Mouse (Mus musculus) neural tube, embryonic 14.5 days (tissue): ENCODE measurements around the gene Erg. TPM values are rescaled to one million over a fixed set of nuclear protein-coding genes. Genes with fewer than 3 reads are reported as not detected.

Experiments used
- ATAC-seq: fragments of 200-750 bp; cut with Nextera tagmentation; 2 replicates; pipeline ENCODE4 v1.8.0; 2017; ENCODE audit warnings: low read depth, mild to moderate bottlenecking, moderate TSS enrichment, moderate library complexity
- H3K27ac ChIP-seq: fragments of 300-500 bp; sonication (generic); 2 replicates; pipeline ENCODE4 v1.5.1; 2014; ENCODE audit warnings: low read depth, mild to moderate bottlenecking, control low read depth, low read length, moderate library complexity, mixed read lengths
- H3K27me3 ChIP-seq: fragments of 300-500 bp; sonication (generic); 2 replicates; pipeline ENCODE4 v1.6.1; 2014; ENCODE audit warnings: low read length; ENCODE audit not compliant: control insufficient read depth, insufficient read depth
- H3K36me3 ChIP-seq: fragments of 300-500 bp; sonication (generic); 2 replicates; pipeline ENCODE4 v1.6.1; 2014; ENCODE audit warnings: low read length, mixed read lengths; ENCODE audit not compliant: control insufficient read depth, insufficient read depth
- H3K4me1 ChIP-seq: fragments of 300-500 bp; sonication (generic); 2 replicates; pipeline ENCODE4 v1.6.1; 2014; ENCODE audit warnings: low read length; ENCODE audit not compliant: control insufficient read depth, insufficient read depth
- H3K4me2 ChIP-seq: fragments of 300-500 bp; sonication (generic); 2 replicates; pipeline ENCODE4 v1.6.1; 2014; ENCODE audit warnings: mild to moderate bottlenecking, low read depth, low read length, control low read depth
- H3K4me3 ChIP-seq: fragments of 300-500 bp; sonication (generic); 2 replicates; pipeline ENCODE4 v1.5.1; 2014; ENCODE audit warnings: low read depth, low read length, control low read depth, mixed read lengths
- H3K9ac ChIP-seq: fragments of 300-500 bp; sonication (generic); replicated peaks from 2 replicates; pipeline ENCODE4 v1.6.1; 2014; ENCODE audit warnings: low read depth, mild to moderate bottlenecking, control low read depth, low read length, mixed read lengths
- H3K9me3 ChIP-seq: fragments of 300-500 bp; sonication (generic); 2 replicates; pipeline ENCODE4 v1.6.1; 2016; ENCODE audit warnings: low read length; ENCODE audit not compliant: control insufficient read depth
- WGBS: fragments of 180-500 bp; shearing (Covaris S2); extraction: QIAGEN DNeasy Blood & Tissue Kit; methylation state at CpG from one replicate; pipeline ENCODE4 v1.1.7; 2014; 5-methylcytosine and 5-hydroxymethylcytosine counted together
- polyA plus RNA-seq: library from polyadenylated mRNA; unstranded; fragments of >200 nt; fragmentation: Nextera tagmentation; extraction: Ambion mirVana; gene quantifications from 2 replicates; pipeline ENCODE4 v1.2.1, GENCODE M21; 2014

The Erg gene
- polyA plus RNA-seq, 1 experiment from 2014 or later, result 0.95 TPM

GRCm38 (mm10) chr16:95353838-95354237 is 232.6 kb downstream of the Erg start:
- Histone ChIP-seq H3K36me3 (no peaks in the 10 kb centered on the region), H3K4me1 (no peaks in the 10 kb centered on the region), H3K27me3 (no peaks in the 10 kb centered on the region), H3K4me3 (no peak overlapping the region), H3K9me3 (no peaks in the 10 kb centered on the region), H3K27ac (no peak overlapping the region), H3K4me2 (no peak overlapping the region), H3K9ac (no peak overlapping the region)
- no peak for ATAC-seq
- 82% methylated on average over 8 of the region's 8 CpGs for WGBS

- H3K4me1 ChIP-seq, result no peaks in the 10 kb centered on the region
- no peaks in the 10 kb centered on the region for H3K9me3 ChIP-seq
- no peak overlapping the region for H3K4me2 ChIP-seq
- 82% methylated on average over 8 of the region's 8 CpGs for WGBS
- H3K9ac ChIP-seq, result no peak overlapping the region
- no peaks in the 10 kb centered on the region for H3K36me3 ChIP-seq
- no peaks in the 10 kb centered on the region for H3K27me3 ChIP-seq
- no peak overlapping the region for H3K27ac ChIP-seq
- no peak for ATAC-seq
- no peak overlapping the region for H3K4me3 ChIP-seq
Observed at GRCm38 (mm10) chr16:95352266-95352665, 234.1 kb downstream of the Erg start.

GRCm38 (mm10) chr16:95350499-95350898 is 235.9 kb downstream of the Erg start:
- Histone ChIP-seq H3K4me2 (no peak overlapping the region), H3K27me3 (no peaks in the 10 kb centered on the region), H3K4me3 (no peak overlapping the region), H3K9me3 (no peaks in the 10 kb centered on the region), H3K27ac (no peak overlapping the region), H3K4me1 (0 out of 2 replicates have a peak, but pooled peaks cover 3% of the 10 kb centered on the region), H3K36me3 (no peaks in the 10 kb centered on the region), H3K9ac (no peak overlapping the region)
- peak; percentile 51; the same call in 1 of the 2 replicates for ATAC-seq
- 34% methylated on average over 3 of the region's 3 CpGs for WGBS

DNA sequence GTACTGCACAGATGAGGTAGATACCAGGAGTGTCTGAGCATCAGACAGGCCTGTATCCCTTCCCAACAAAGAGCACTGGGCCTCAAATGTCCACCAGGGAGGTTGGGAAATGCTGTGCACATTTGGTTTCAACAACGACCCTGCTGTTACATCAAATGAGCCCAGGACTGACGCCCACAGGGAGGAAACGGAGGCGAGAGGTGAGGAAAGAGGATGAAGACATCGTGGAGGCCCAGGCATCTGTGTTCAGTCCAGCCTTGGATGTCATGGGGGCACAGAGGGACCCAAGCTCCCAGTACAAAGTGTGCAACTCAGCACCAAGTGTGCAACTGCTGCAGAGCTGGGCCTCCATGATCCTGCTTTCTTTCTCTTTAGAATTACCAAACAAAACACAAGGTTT is 236.6 kb downstream of the Erg start:
- Histone ChIP-seq H3K36me3 (no peaks in the 10 kb centered on the region), H3K9ac (no peak overlapping the region), H3K9me3 (no peaks in the 10 kb centered on the region), H3K27ac (no peak overlapping the region), H3K4me3 (no peak overlapping the region), H3K4me1 (0 out of 2 replicates have a peak, but pooled peaks cover 3% of the 10 kb centered on the region), H3K4me2 (no peak overlapping the region), H3K27me3 (no peaks in the 10 kb centered on the region)
- WGBS, result 77% methylated on average over 5 of the region's 5 CpGs
- ATAC-seq, result no peak

DNA sequence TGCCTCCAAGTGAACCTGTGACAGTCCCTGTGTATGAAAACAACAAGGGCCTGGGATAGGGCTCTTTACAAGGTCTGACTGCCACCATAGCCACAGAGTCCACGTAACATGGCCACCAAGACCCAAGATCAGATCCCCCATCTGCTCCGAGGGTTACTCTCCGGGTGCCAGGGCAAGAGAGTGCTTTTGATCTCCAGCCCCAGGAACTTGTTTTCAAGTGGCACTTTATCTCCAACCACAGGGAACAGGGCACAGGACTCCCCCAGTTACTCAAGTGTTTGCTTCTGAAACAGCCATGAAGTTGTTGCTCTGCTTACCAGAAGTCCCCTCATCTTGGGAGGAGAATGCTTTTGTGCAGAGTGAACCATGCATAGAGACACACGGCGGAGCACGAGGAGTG is 237.0 kb downstream of the Erg start:
- Histone ChIP-seq H3K9me3 (no peaks in the 10 kb centered on the region), H3K4me3 (no peak overlapping the region), H3K27me3 (no peaks in the 10 kb centered on the region), H3K36me3 (no peaks in the 10 kb centered on the region), H3K4me2 (no peak overlapping the region), H3K4me1 (0 out of 2 replicates have a peak, but pooled peaks cover 3% of the 10 kb centered on the region), H3K9ac (no peak overlapping the region), H3K27ac (no peak overlapping the region)
- 97% methylated on average over 6 of the region's 6 CpGs for WGBS
- ATAC-seq, result no peak

- no peak overlapping the region for H3K27ac ChIP-seq
- ATAC-seq, result no peak
- H3K4me2 ChIP-seq, result no peak overlapping the region
- H3K4me3 ChIP-seq, result no peak overlapping the region
- H3K9ac ChIP-seq, result no peak overlapping the region
- 89% methylated on average over 9 of the region's 9 CpGs for WGBS
- 0 out of 2 replicates have a peak, but pooled peaks cover 3% of the 10 kb centered on the region for H3K4me1 ChIP-seq
- H3K9me3 ChIP-seq, result no peaks in the 10 kb centered on the region
- H3K27me3 ChIP-seq, result no peaks in the 10 kb centered on the region
- H3K36me3 ChIP-seq, result no peaks in the 10 kb centered on the region
Observed at GRCm38 (mm10) chr16:95348555-95348954, 237.8 kb downstream of the Erg start.

DNA sequence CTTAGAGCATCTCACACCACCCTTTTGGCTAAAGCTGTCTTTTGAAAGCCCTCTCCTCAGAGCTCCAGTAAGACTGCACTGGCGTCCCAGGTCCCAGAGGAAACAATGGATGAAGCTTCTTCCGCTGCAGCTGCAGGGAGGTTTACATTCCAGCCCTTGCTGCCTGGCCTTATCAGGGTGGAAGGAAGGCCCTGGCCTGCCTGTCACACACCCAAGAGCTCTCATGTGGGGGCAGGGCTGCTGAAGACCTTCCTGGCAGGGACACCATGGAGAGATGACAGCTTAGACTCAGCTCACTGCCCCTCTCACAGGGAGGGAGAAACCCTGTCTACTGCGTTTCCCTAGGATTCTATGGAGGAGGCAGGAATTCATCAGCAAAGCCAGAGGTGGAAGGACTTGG is 239.2 kb downstream of the Erg start:
- Histone ChIP-seq H3K27me3 (no peaks in the 10 kb centered on the region), H3K27ac (no peak overlapping the region)

GRCm38 (mm10) chr16:95345882-95346281 is 240.5 kb downstream of the Erg start:
- H3K27ac ChIP-seq, result no peak overlapping the region
- no peak overlapping the region for H3K9ac ChIP-seq
- H3K4me3 ChIP-seq, result no peak overlapping the region
- 8% methylated on average over 7 of the region's 7 CpGs for WGBS
- 0 out of 2 replicates have a peak, but pooled peaks cover 3% of the 10 kb centered on the region for H3K4me1 ChIP-seq
- H3K9me3 ChIP-seq, result no peaks in the 10 kb centered on the region
- 0 out of 2 replicates have a peak, but pooled peaks have one; percentile 19 for ATAC-seq
- no peaks in the 10 kb centered on the region for H3K36me3 ChIP-seq
- H3K27me3 ChIP-seq, result no peaks in the 10 kb centered on the region
- no peak overlapping the region for H3K4me2 ChIP-seq

More for the DNA sequence above, 239.2 kb downstream of the Erg start:
- WGBS, result 30% methylated on average over 3 of the region's 3 CpGs
- Histone ChIP-seq H3K4me2 (no peak overlapping the region), H3K4me1 (0 out of 2 replicates have a peak, but pooled peaks cover 3% of the 10 kb centered on the region), H3K4me3 (no peak overlapping the region), H3K36me3 (no peaks in the 10 kb centered on the region), H3K9me3 (no peaks in the 10 kb centered on the region), H3K9ac (no peak overlapping the region)
- no peak for ATAC-seq

DNA sequence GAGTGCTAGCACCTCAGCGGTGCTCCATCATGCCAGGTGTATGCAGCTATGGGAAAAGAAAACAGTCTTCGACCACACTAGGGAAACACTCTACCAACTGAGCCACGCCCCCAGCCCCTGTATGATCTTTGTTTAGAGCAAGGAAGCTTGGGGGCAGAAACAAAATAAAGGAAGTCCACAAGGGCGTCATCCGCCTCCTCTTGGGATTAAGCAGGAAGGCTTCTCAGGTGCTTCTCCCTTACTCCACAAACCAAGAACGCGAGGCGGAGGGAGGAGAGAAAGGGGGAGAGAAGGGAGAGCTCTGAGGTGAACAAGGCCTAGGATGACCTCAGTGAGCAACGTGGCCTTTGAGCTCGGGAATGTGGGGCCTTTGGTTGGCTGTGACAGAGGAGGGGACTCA is 241.4 kb downstream of the Erg start:
- WGBS, result 74% methylated on average over 10 of the region's 10 CpGs
- Histone ChIP-seq H3K36me3 (no peaks in the 10 kb centered on the region), H3K4me3 (no peak overlapping the region), H3K4me2 (no peak overlapping the region), H3K9me3 (no peaks in the 10 kb centered on the region), H3K4me1 (0 out of 2 replicates have a peak, but pooled peaks cover 3% of the 10 kb centered on the region), H3K9ac (no peak overlapping the region), H3K27ac (no peak overlapping the region), H3K27me3 (no peaks in the 10 kb centered on the region)
- ATAC-seq, result no peak
